Mouse (Mus musculus) neural tube, embryonic 15.5 days (tissue): Measurements from ENCODE around the gene Spem2. TPM values are rescaled to one million over a fixed set of nuclear protein-coding genes. Genes with fewer than 3 reads are reported as not detected.

ENCODE experiments used
- ATAC-seq: fragments of 200-750 bp; cut with Nextera tagmentation; 2 replicates; pipeline ENCODE4 v1.8.0; 2017; ENCODE audit warnings: mild to moderate bottlenecking, moderate TSS enrichment, moderate library complexity; ENCODE audit not compliant: low FRiP score
- H3K27ac ChIP-seq: fragments of 300-500 bp; sonication (generic); replicated peaks from 2 replicates; pipeline ENCODE4 v1.5.1; 2015; ENCODE audit warnings: mild to moderate bottlenecking, inconsistent platforms
- H3K27me3 ChIP-seq: fragments of 300-500 bp; sonication (generic); replicated peaks from 2 replicates; pipeline ENCODE4 v1.6.1; 2015; ENCODE audit warnings: inconsistent platforms
- H3K36me3 ChIP-seq: fragments of 300-500 bp; sonication (generic); 2 replicates; pipeline ENCODE4 v1.6.1; 2015; ENCODE audit warnings: inconsistent platforms
- H3K4me1 ChIP-seq: fragments of 300-500 bp; sonication (generic); 2 replicates; pipeline ENCODE4 v1.6.1; 2015; ENCODE audit warnings: inconsistent platforms
- H3K4me2 ChIP-seq: fragments of 300-500 bp; sonication (generic); 2 replicates; pipeline ENCODE4 v1.6.1; 2015; ENCODE audit warnings: inconsistent platforms, mild to moderate bottlenecking, moderate library complexity
- H3K4me3 ChIP-seq: fragments of 300-500 bp; sonication (generic); replicated peaks from 2 replicates; pipeline ENCODE4 v1.5.1; 2015; ENCODE audit warnings: mild to moderate bottlenecking, inconsistent platforms
- H3K9ac ChIP-seq: fragments of 300-500 bp; sonication (generic); replicated peaks from 2 replicates; pipeline ENCODE4 v1.6.1; 2015; ENCODE audit warnings: mild to moderate bottlenecking, inconsistent platforms
- H3K9me3 ChIP-seq: fragments of 300-500 bp; sonication (generic); replicated peaks from 2 replicates; pipeline ENCODE4 v1.6.1; 2016; ENCODE audit warnings: inconsistent platforms
- WGBS: fragments of 180-500 bp; shearing (Covaris S2); methylation state at CpG from one replicate; pipeline ENCODE4 v1.1.7; 2015; ENCODE audit warnings: mixed read lengths; 5-methylcytosine and 5-hydroxymethylcytosine counted together
- polyA plus RNA-seq: library from polyadenylated mRNA; unstranded; fragments of >200 nt; fragmentation: Nextera tagmentation; extraction: Ambion mirVana; gene quantifications from 2 replicates; pipeline ENCODE4 v1.2.1, GENCODE M21; 2015

Gene Spem2
- polyA plus RNA-seq, 1 experiment from 2014 or later = not detected

DNA sequence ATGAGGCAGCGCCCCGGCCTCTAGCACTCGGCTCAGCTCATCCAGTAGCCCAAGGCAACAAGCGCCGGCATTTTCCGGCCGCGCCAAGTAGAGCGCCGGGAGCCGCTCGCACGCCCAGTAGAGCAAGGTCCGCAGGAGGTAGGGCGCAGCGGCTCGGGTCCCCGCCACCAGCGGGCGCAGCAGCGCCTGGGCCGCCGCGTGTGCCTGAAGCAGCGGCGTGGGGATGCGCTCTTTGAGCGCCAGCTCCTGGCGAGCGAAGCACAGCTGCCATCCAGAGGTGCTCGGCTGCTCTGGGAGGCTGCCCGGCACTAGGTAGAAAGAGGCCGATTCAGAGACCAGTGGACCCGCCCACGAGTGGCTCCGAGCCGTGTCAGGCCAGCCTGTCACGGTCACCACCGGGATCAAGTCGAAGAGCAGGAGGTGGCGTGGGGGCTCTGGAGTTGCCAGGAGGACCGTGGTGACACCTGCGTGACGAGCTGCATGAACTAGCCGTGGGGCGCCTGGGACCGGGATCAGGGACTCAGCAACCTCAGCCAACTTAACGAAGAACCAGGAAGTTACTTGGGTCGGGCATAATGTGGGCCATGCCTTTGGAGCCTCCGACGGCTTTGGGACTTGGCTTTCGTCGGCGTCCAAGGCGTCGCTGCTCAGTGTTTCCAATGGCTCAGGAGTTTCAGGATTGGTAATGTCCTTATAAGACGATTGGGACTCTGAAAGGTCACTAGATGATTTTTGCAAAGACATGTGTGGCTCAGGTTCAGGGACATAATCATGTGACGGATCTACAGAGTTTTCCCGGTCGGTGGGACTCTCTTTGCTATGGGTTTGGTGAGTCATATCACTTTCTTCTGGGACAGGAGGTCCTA is 14.2 kb downstream of the Spem2 start:
- H3K4me1 ChIP-seq = peaks cover 64% of the 10 kb centered on the region

DNA sequence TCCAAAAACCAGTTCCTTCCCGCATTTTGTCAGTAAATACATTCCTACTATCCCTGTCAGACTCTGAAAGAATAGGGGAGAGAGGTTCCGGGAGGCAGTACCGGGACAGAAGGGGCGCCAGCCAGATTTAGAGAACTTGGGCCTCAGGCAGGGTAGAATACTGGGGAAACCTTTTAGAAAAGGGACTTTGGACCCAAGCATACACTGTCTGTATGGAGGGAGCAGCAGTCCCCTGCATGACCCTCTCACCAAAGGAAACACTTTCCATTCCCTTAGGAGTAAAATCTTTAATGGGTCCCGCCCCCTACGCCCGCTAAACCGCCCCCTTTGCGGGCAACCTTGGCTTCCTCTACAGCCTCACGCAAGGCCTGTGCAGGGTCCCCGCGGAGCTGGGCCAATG is 14.9 kb downstream of the Spem2 start:
- H3K4me1 ChIP-seq = peaks cover 67% of the 10 kb centered on the region
- 2% methylated on average over 12 of the region's 12 CpGs for WGBS
- H3K36me3 ChIP-seq = no peaks in the 10 kb centered on the region
- no peak for ATAC-seq
- H3K27ac ChIP-seq = peak overlapping the region; percentile 94
- H3K9ac ChIP-seq = peak overlapping the region; percentile 57
- H3K4me2 ChIP-seq = peak overlapping the region; percentile 87
- peak overlapping the region; percentile 63 for H3K4me3 ChIP-seq
- H3K9me3 ChIP-seq = no peaks in the 10 kb centered on the region
- H3K27me3 ChIP-seq = peaks cover 21% of the 10 kb centered on the region

More for the DNA sequence above, 14.2 kb downstream of the Spem2 start:
- Histone ChIP-seq H3K4me3 (peak overlapping the region; percentile 63), H3K27me3 (peaks cover 21% of the 10 kb centered on the region), H3K9ac (peak overlapping the region; percentile 57), H3K36me3 (no peaks in the 10 kb centered on the region), H3K27ac (peak overlapping the region; percentile 94), H3K9me3 (no peaks in the 10 kb centered on the region), H3K4me2 (peak overlapping the region; percentile 87)
- peak; percentile 14; the same call in 1 of the 2 replicates for ATAC-seq
- WGBS = 1% methylated on average over 60 of the region's 60 CpGs

DNA sequence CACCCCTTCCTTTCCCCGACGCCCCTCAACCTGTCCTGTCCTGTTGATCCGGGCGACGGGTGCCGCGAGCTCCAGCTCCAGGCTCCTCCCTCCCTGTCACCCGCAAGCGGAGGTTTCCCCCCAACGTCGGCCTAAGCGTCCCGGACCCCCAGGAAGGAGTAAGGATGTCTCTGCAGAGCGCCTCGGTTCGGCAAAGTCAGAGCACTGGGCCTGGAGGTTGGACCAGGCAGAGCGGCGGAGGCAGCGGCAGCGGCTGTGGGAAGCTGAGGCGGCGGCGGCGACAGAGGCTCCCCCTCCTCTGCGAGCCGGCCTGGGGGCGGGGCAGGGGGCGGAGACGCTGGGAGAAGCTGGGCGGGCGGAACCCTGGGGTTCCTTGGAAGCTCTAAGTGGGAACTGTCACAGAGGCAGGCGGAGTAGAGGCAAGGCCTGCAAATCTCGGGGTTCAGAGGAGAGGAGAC is 15.6 kb downstream of the Spem2 start:
- H3K4me3 ChIP-seq = peak overlapping the region; percentile 63
- H3K4me1 ChIP-seq = peaks cover 67% of the 10 kb centered on the region
- H3K9me3 ChIP-seq = no peaks in the 10 kb centered on the region
- under 1% methylated on average over 33 of the region's 33 CpGs for WGBS
- H3K36me3 ChIP-seq = no peaks in the 10 kb centered on the region
- ATAC-seq = peak; percentile 32
- H3K9ac ChIP-seq = peak overlapping the region; percentile 57
- peaks cover 25% of the 10 kb centered on the region for H3K27me3 ChIP-seq
- H3K4me2 ChIP-seq = peak overlapping the region; percentile 87
- peak overlapping the region; percentile 94 for H3K27ac ChIP-seq

DNA sequence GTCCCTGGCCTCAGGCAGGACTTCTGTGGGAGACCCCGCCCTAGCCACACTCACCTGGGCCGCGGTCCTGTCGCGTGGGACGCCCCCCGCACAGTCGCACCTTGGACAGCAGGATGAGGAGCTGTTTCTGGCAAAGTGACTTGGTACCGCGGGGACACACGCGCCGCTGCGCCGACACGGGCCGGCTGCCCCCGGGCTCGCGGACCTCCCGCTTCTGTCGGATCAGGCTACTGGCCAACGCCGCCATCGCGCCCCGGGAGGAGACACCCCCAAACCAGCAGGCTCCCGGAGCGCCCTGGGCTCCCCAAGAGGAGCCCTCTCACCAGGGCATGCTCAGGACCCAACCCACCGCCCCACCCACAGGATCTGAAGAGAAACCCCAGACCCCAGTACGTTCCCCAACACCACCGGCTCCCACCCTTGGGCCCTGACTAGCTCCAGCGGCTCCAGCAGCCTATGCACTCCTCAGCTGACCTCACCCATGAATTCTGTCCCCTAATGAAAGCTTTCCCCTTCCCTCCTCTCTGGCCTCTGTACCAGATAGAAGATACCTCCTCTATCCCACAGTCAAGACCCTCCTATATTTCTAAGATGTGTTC is 16.8 kb downstream of the Spem2 start, which contains the start of gene Fgf11:
Fgf11 (minus strand) TSS at position 479 of the 599 bp plus-strand sequence.
- no peak for ATAC-seq

DNA sequence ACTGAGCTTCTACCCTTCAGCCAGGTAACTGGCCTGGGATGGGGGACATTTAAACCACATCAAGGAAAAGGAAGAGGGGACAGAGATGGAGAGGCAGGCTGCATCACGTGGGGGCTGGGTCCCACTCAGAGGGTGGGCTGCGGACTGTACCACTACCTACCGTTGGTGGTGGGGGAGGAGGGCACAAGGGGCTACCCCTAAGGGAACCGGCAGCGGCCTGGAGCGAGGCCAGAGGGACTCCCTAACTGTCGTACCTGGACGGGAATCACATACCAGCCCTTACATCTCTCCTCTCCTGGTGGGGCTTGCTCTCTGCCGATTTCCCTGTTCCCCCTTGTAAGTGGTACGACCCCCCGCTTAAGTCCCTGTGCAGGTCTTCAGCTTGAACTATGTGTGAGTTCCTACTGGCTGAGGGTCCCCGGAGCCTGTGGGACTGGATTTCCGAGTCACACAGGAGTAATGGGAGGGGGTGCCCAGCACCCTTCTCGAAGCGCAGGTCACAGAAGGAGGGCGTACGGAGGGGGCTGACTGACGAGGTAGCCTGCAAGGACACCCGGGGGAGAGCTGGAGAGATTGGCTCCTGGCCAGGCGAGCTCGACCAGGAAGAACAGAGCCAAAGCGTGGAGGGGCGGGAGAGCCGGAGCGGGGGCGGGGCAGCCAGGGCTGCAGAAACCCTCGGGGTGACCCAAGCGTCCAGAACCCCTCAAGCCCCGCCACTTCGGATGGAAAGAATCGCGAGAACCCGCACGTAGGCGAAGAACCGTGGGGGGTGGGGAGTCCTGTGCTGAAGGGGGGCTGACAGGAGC is 17.7 kb downstream of the Spem2 start:
- Histone ChIP-seq H3K27me3 (peaks cover 28% of the 10 kb centered on the region), H3K4me3 (peak overlapping the region; percentile 63), H3K9me3 (no peaks in the 10 kb centered on the region), H3K36me3 (no peaks in the 10 kb centered on the region), H3K9ac (peak overlapping the region; percentile 57), H3K27ac (peak overlapping the region; percentile 94), H3K4me2 (peak overlapping the region; percentile 87), H3K4me1 (peaks cover 71% of the 10 kb centered on the region)
- 1% methylated on average over 36 of the region's 36 CpGs for WGBS
- peak; percentile 82 for ATAC-seq

More for the DNA sequence above, 16.8 kb downstream of the Spem2 start, which contains the start of gene Fgf11:
- Histone ChIP-seq H3K27ac (peak within 1 kb of the TSS; percentile 94), H3K27me3 (peaks cover 31% of the 10 kb centered on the region), H3K4me3 (peak within 1 kb of the TSS; percentile 63), H3K4me2 (peak within 1 kb of the TSS; percentile 87), H3K36me3 (no peaks in the 10 kb centered on the region), H3K9ac (peak within 1 kb of the TSS; percentile 57), H3K9me3 (no peaks in the 10 kb centered on the region), H3K4me1 (peaks cover 67% of the 10 kb centered on the region)
- WGBS = under 1% methylated on average over 33 of the region's 33 CpGs

DNA sequence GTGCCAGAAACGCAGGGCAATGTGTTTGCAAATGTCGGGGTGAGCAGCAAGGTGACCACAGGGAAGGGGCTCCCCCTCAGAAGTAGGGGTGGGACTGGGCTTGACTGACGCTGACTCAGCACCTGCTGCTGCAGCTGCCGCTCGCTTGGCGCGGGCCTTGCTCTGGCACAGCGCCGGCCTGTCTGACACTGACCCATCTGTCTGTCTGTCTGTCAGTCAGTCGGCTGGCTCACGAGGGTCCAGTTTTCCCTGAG is 18.2 kb downstream of the Spem2 start:
- peaks cover 71% of the 10 kb centered on the region for H3K4me1 ChIP-seq
- peak overlapping the region; percentile 63 for H3K4me3 ChIP-seq
- peak overlapping the region; percentile 57 for H3K9ac ChIP-seq
- peak overlapping the region; percentile 94 for H3K27ac ChIP-seq
- peak; percentile 12; the same call in 1 of the 2 replicates for ATAC-seq
- 0% methylated on average over 11 of the region's 11 CpGs for WGBS
- no peaks in the 10 kb centered on the region for H3K36me3 ChIP-seq
- peaks cover 24% of the 10 kb centered on the region for H3K27me3 ChIP-seq
- peak overlapping the region; percentile 87 for H3K4me2 ChIP-seq
- H3K9me3 ChIP-seq = no peaks in the 10 kb centered on the region

DNA sequence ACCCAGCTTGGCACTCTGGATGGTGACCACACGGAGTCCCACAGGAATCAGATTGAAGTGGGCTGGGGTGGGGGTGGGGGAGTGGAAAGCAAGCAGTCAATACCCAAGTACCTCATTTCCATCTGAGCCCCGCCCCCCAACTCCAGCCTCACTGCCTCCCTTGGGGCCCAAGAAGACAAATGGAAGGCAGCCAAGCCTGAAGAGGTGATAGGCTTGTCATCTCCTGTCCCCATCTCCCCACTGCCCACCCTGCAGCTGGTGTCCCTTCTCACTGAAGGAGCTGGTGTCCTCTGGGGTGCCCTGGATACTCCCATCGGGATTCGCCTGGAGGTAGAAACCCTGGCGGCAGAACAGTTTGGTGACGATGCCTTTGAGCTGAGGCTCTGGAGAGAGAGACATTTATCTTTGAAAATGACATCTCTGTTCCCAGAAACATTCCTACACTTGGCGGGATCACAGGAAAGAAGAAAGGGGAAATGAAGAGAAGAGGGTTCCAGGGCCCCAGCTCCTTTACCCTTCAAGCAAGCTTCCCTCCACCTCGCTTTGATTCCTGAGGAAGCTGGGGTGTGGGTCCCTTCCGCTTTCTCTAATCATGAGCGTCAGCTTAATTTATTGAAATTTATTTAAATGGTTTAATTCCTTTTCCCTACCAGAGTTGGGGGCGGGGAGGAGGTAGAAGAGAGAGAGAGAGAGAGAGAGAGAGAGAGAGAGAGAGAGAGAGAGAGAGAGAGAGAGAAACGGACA is 18.7 kb downstream of the Spem2 start:
- Histone ChIP-seq H3K4me1 (peaks cover 68% of the 10 kb centered on the region), H3K27me3 (peaks cover 22% of the 10 kb centered on the region), H3K9me3 (no peaks in the 10 kb centered on the region), H3K4me3 (peak overlapping the region; percentile 63), H3K36me3 (no peaks in the 10 kb centered on the region), H3K4me2 (peak overlapping the region; percentile 87), H3K9ac (peak overlapping the region; percentile 57), H3K27ac (peak overlapping the region; percentile 94)
- WGBS = 13% methylated on average over 12 of the region's 12 CpGs
- ATAC-seq = no peak

DNA sequence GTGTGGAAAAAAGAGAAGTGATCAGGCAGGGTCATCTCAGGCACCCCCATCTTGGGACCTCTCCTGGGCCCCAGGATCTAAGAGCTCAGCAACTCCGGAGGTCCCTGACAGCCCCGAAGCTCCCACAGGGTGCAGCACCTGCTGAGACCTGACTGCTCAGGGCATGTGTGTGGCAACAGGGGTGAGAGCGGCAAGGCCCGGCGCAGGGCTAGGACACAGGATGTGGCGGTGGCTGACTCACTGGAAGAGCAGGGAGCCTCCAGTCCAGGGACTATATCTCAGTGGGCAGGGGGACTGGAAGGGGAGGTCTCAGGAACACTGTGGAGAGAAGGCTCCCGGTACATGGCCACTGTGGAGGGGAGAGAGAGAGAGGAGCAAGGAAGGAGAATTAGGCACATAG is 20.3 kb downstream of the Spem2 start:
- Histone ChIP-seq H3K36me3 (no peaks in the 10 kb centered on the region), H3K4me2 (no peak overlapping the region), H3K4me3 (no peak overlapping the region), H3K27ac (no peak overlapping the region), H3K4me1 (peaks cover 52% of the 10 kb centered on the region), H3K27me3 (peaks cover 30% of the 10 kb centered on the region), H3K9ac (no peak overlapping the region), H3K9me3 (no peaks in the 10 kb centered on the region)
- 81% methylated on average over 7 of the region's 7 CpGs for WGBS
- no peak for ATAC-seq

DNA sequence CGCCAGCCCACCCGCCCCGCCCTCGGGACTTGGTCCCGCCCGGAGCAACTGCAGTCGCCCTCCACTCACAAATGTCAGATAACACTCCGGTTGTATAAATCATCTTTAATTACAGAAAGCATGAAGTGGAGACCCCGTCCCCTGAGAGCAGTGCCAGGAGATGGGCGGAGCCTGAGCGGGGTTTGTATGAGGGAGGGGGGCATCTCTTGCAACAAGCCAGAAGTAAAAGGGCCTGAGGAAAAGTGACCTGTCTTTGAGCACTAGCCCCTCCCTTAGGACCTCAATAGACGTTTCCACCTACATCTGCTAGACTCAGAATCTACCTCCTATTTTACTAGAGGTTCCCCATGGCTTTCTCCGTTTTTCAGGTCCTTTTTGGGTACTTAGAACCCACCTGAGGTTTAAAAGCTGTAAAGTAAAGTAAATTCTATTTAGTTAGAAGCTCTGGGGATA is 22.3 kb downstream of the Spem2 start:
- Histone ChIP-seq H3K9ac (no peak overlapping the region; the same call in 1 of the 2 replicates), H3K27me3 (peaks cover 30% of the 10 kb centered on the region)
- ATAC-seq = no peak

DNA sequence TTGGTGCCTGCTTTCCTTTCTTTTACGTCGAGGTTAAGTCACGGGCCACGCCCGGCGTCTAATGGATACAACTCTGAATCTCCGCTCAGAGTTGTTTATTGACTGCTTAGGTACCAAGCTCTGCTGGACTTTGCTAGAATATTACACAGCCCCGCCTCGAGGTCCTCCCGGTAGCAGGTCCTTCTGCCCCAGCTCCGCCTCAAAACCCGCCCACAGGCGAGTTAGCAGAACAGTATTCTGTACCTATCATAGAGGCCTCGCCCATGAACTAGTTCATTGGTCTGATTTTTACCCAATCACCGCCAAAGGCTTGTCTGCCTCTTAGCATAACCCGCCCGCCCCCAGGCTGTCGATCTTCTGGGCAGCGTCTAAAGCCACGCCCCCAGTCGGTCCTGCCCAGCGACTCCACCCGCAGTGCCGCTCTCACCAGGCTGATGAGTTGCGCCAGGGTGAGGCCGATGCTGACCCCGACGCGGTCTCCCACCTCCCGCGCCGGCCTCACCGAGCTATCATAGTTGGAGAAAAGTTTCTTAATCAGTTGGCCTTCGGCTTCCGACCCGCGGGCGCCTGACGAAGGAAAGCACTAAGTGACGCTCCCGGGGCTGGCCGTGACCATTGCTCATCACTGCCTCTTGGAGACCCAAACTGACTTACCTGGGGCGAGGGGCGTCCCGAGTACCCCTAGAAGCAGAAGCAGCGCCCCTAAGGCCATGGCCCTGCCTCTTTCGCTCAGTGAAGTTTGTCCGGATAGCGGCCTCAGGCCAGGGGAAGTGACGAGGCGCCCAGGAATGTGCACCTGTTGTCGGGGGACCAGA is 22.9 kb downstream of the Spem2 start, which contains the start of gene Chrnb1:
Chrnb1 (minus strand) TSS at position 776 of the 815 bp plus-strand sequence.
- Histone ChIP-seq H3K27ac (0 out of 2 replicates have a peak within 1 kb of the TSS, but pooled peaks have one; percentile 33), H3K4me1 (peaks cover 28% of the 10 kb centered on the region), H3K9me3 (no peaks in the 10 kb centered on the region), H3K4me3 (peak within 1 kb of the TSS; percentile 46), H3K27me3 (peaks cover 30% of the 10 kb centered on the region), H3K36me3 (no peaks in the 10 kb centered on the region), H3K9ac (peak within 1 kb of the TSS; percentile 43), H3K4me2 (peak within 1 kb of the TSS; percentile 85)
- ATAC-seq = peak; percentile 89
- WGBS = 2% methylated on average over 52 of the region's 52 CpGs

More for the DNA sequence above, 22.3 kb downstream of the Spem2 start:
- H3K27ac ChIP-seq = no peak overlapping the region
- H3K4me1 ChIP-seq = peaks cover 33% of the 10 kb centered on the region
- H3K4me3 ChIP-seq = peak overlapping the region; percentile 46
- H3K36me3 ChIP-seq = no peaks in the 10 kb centered on the region
- WGBS = 1% methylated on average over 13 of the region's 13 CpGs
- H3K9me3 ChIP-seq = no peaks in the 10 kb centered on the region
- H3K4me2 ChIP-seq = peak overlapping the region; percentile 85
